Mouse (Mus musculus) forebrain, embryonic 11.5 days (tissue): ENCODE measurements around the gene Adprh. TPM values are rescaled to one million over a fixed set of nuclear protein-coding genes. Genes with fewer than 3 reads are reported as not detected.

ENCODE experiments used
- ATAC-seq: fragments of 200-750 bp; cut with Nextera tagmentation; replicated peaks from 2 replicates; pipeline ENCODE4 v1.8.0; 2017; ENCODE audit warnings: moderate TSS enrichment; ENCODE audit not compliant: low FRiP score
- DNase-seq: peaks from one replicate; pipeline ENCODE4 v3.0.0-alpha.2; 2017; ENCODE audit warnings: low spot score
- H3K27ac ChIP-seq: fragments of 300-500 bp; sonication (generic); 2 replicates; pipeline ENCODE4 v1.5.1; 2014; ENCODE audit warnings: low read depth, low read length
- H3K27me3 ChIP-seq: fragments of 300-500 bp; sonication (generic); 2 replicates; pipeline ENCODE4 v1.6.1; 2014; ENCODE audit warnings: mild to moderate bottlenecking, low read length, mixed read lengths; ENCODE audit not compliant: control insufficient read depth, insufficient read depth
- H3K36me3 ChIP-seq: fragments of 300-500 bp; sonication (generic); 2 replicates; pipeline ENCODE4 v1.6.1; 2014; ENCODE audit warnings: mild to moderate bottlenecking, low read length, moderate library complexity, mixed read lengths; ENCODE audit not compliant: control insufficient read depth, insufficient read depth
- H3K4me1 ChIP-seq: fragments of 300-500 bp; sonication (generic); replicated peaks from 2 replicates; pipeline ENCODE4 v1.6.1; 2014; ENCODE audit warnings: low read length, mixed read lengths; ENCODE audit not compliant: control insufficient read depth, insufficient read depth
- H3K4me2 ChIP-seq: fragments of 300-500 bp; sonication (generic); 2 replicates; pipeline ENCODE4 v1.6.1; 2014; ENCODE audit warnings: low read depth, mild to moderate bottlenecking, low read length, moderate library complexity, mixed read lengths; ENCODE audit not compliant: severe bottlenecking
- H3K4me3 ChIP-seq: fragments of 300-500 bp; sonication (generic); 2 replicates; pipeline ENCODE4 v1.5.1; 2014; ENCODE audit warnings: low read depth, low read length
- H3K9ac ChIP-seq: fragments of 300-500 bp; sonication (generic); 2 replicates; pipeline ENCODE4 v1.6.1; 2014; ENCODE audit warnings: low read length
- H3K9me3 ChIP-seq: fragments of 300-500 bp; sonication (generic); 2 replicates; pipeline ENCODE4 v1.6.1; 2016; ENCODE audit warnings: low read length, mixed read lengths; ENCODE audit not compliant: control insufficient read depth
- WGBS: fragments of 180-500 bp; shearing (Covaris S2); extraction: QIAGEN DNeasy Blood & Tissue Kit; methylation state at CpG from one replicate; pipeline ENCODE4 v1.1.7; 2014; 5-methylcytosine and 5-hydroxymethylcytosine counted together
- polyA plus RNA-seq: library from polyadenylated mRNA; unstranded; fragments of >200 nt; fragmentation: Nextera tagmentation; extraction: Ambion mirVana; gene quantifications from 2 replicates; pipeline ENCODE4 v1.2.1, GENCODE M21; 2014

Adprh gene
- polyA plus RNA-seq, 1 experiment from 2014 or later, result 135 TPM

DNA sequence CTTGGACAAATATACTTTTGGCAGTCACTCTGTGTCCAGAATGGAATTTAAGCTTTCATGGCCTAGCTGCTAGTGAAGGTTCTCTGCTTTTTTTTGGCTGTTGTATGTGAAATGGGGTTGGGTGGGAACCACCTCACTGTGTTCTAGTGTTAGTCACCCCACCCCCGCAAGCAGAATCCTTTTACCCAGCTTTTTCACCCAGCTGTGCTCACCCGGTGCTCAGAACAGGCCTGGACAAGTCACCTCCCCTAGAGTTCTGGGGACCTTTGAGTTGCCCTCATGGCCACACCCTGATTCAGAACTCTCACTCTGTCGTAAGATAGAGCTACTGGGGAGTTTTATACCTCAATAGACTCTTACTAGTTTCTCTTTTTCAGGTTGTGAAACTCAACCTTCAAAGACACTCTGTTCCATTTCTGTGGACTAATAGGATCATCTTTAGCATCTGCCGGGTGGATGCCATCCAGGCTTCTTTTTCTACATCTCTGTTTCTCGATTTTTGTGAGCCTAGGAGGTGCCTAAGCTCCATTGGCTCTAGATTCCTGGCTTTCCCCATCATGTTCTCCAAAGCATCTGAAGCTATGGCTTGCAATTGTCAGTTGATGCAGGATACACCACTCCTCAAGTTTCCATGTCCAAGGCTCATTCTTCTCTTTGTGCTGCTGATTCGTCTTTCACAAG, 6.2 kb upstream of the Adprh start:
- H3K27me3 ChIP-seq, result no peaks in the 10 kb centered on the region
- H3K4me1 ChIP-seq, result no peaks in the 10 kb centered on the region
- H3K27ac ChIP-seq, result no peak overlapping the region
- no peak overlapping the region for H3K9ac ChIP-seq
- no peaks in the 10 kb centered on the region for H3K36me3 ChIP-seq
- DNase-seq (no peak), ATAC-seq (no peak)
- no peak overlapping the region for H3K4me2 ChIP-seq
- H3K4me3 ChIP-seq, result no peak overlapping the region
- H3K9me3 ChIP-seq, result no peaks in the 10 kb centered on the region
- WGBS, result 77% methylated on average over 6 of the region's 6 CpGs

DNA sequence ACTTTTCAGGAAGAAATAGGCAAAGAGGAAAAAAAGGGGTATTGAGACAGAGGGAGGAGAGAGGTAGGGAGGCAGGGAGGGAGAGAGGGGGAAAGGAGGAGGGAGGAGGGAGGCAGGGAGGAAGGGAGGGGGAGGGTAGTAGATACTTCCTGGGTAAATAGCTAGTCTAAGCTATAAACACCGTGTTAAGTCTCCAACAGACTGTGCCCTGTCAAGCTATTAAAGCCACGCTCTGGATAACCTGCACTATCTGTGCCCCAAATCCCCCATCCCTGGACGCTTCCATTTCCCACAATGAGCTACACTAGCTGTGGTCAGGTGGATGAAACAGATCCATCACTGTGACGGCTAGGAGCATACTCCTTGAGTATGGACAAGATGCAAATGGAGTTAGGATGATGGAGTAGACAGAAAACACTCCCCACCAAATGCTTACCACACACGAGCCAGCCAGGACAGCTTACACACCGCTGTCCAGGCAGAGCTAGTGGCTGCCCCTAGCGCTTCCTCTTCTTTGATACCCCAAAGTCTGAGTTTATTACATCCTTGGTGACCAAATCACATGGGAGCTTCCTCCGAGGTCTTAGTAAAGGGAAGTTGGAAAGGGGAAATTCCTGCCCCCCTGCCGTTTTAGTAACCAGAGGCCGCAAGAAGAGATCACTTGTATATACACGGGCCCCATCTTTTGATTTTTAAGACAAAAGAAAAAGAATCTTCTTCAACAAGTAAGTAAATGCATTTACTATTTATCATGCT, 4.5 kb upstream of the Adprh start:
- DNase-seq, result no peak
- H3K9ac ChIP-seq, result no peak overlapping the region
- H3K4me1 ChIP-seq, result no peaks in the 10 kb centered on the region
- no peak overlapping the region for H3K27ac ChIP-seq
- H3K4me3 ChIP-seq, result no peak overlapping the region
- H3K4me2 ChIP-seq, result no peak overlapping the region
- H3K27me3 ChIP-seq, result no peaks in the 10 kb centered on the region
- no peak for ATAC-seq
- 68% methylated on average over 11 of the region's 11 CpGs for WGBS
- H3K36me3 ChIP-seq, result no peaks in the 10 kb centered on the region
- no peaks in the 10 kb centered on the region for H3K9me3 ChIP-seq

DNA sequence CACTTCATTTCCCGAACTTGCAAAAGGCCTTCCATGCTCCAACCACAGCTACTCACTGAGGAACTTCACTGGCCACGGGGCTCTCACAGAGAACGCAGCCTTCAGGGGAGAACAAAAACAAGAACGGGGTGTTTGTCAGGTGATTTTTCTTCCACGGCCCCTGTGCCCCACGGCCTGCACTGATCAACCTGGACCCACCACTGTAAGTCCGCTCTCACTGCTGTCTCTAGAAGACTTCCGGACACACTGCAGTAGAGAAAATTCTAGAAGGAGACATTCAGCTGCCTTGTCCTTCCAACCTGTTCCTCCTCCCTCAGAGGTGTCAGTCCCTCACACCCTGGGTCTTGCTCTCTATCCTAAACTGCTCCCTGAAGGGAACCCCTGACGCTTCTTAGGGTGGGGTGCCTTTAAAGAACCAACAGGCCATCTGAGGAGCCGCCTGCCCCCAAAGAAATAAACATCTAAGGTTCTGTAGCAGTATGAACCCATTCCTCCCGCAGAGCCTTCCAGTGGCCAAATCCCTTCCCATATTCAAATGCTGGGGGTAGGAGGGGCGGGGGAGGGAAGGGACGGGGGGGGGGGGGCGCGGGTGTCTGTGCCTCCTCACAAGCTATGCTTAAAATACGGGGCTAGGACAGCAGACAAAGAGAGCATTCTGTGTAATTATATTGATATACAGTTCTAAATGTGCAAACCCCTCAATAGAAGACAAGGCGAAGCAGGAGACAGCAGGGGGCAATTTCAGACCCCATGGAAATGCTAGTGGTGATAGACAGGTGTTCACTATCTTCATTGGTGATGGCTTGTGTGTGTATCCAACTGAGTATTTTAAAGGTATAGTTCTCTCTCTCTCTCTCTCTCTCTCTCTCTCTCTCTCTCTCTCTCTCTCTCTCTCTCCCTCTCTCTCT, 3.3 kb upstream of the Adprh start, which contains the start of gene Cd80:
TSS of gene Cd80 (plus strand) at position 51 of the 908 bp plus-strand sequence.
- no peak for DNase-seq
- Histone ChIP-seq H3K36me3 (no peaks in the 10 kb centered on the region), H3K4me3 (no peak within 1 kb of the TSS), H3K27ac (no peak within 1 kb of the TSS), H3K9me3 (no peaks in the 10 kb centered on the region), H3K27me3 (no peaks in the 10 kb centered on the region), H3K4me1 (peaks cover 4% of the 10 kb centered on the region; the same call in 1 of the 2 replicates), H3K4me2 (no peak within 1 kb of the TSS), H3K9ac (no peak within 1 kb of the TSS)
- no peak for ATAC-seq
- 80% methylated on average over 16 of the region's 17 CpGs for WGBS

DNA sequence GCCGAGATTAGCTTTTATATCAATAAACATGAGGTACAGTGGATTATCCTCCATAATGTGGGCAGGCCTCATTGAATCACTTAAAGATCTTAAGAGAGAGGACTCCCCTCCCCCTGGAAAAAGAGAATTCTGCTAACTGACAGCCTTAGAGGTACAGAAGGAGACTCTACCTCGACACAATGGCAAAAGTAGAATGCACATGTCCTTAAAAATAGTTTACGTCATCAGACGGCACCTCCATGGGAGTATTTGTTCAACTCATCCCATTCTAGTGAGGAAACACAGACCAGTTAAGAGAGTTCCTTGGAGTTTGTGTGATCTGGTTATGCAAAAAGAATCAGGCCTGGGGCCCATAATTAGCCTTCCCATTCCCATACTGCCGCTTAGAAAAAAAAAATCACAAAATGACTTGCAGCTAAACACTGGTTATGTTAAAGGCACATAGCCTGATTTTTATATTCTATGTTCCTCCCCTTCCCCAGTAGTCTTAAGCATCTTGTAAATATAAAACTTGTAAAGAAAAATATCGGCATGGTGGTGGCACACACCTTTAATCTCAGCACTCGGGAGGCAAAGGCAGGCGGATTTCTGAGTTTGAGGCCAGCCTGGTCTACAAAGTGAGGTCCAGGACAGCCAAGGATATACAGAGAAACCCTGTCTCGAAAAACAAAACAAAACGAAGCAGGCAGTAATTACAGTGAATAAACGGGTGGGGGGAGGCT, 2.2 kb upstream of the Adprh start:
- Histone ChIP-seq H3K4me2 (no peak overlapping the region), H3K27me3 (no peaks in the 10 kb centered on the region), H3K4me1 (peaks cover 4% of the 10 kb centered on the region; the same call in 1 of the 2 replicates), H3K36me3 (no peaks in the 10 kb centered on the region; the same call in 1 of the 2 replicates), H3K27ac (no peak overlapping the region), H3K9ac (no peak overlapping the region), H3K9me3 (no peaks in the 10 kb centered on the region), H3K4me3 (no peak overlapping the region)
- WGBS, result 86% methylated on average over 11 of the region's 11 CpGs
- ATAC-seq (no peak), DNase-seq (no peak)

DNA sequence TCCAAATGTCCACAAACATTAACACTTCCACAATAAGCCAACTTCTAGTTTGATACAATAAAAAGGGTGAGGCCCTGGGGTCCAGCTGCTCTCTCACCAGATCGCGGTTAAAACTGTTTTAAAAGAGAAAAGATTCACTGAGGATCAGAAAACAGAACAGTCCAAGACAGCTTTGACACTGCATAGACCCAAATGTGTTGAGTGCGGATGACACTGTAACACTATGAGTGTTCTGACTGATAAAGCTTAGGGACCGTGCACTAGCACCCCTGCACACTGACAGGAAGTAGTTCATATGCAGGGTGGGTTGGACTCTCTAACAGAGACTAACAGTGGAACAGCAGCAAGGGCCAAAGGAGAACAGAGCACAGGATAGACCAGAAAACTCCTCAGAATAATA, 1.4 kb upstream of the Adprh start:
- ATAC-seq, result no peak

DNA sequence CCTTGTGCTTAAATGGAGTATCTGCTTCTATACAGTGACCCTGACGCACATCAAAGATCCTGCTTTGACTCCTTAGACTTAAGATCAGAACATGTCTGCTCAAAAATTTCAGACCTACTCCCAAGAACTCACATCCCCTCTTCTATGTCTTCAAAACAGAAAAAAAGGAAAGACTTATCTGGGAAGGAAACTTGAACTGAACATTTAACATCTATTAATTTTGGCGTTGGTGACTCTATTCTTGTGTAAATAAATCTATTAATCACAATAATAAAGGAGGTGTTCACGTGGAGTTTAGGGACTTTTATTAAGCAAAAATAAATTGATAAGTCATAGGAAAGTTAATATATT, 675 bp upstream of the Adprh start:
- Histone ChIP-seq H3K9me3 (no peaks in the 10 kb centered on the region), H3K4me2 (peak overlapping the region; percentile 77), H3K4me3 (peak overlapping the region; percentile 78), H3K9ac (peak overlapping the region; percentile 97), H3K36me3 (no peaks in the 10 kb centered on the region; the same call in 1 of the 2 replicates), H3K4me1 (peaks cover 4% of the 10 kb centered on the region; the same call in 1 of the 2 replicates), H3K27ac (0 out of 2 replicates have a peak overlapping the region, but pooled peaks have one; percentile 76), H3K27me3 (no peaks in the 10 kb centered on the region)
- WGBS, result 32% methylated on average over 3 of the region's 3 CpGs
- ATAC-seq, result no peak
- DNase-seq, result no peak

More for the DNA sequence above, 1.4 kb upstream of the Adprh start:
- Histone ChIP-seq H3K9ac (no peak overlapping the region), H3K4me2 (no peak overlapping the region), H3K9me3 (no peaks in the 10 kb centered on the region), H3K36me3 (no peaks in the 10 kb centered on the region; the same call in 1 of the 2 replicates), H3K27ac (no peak overlapping the region), H3K4me1 (peaks cover 4% of the 10 kb centered on the region; the same call in 1 of the 2 replicates), H3K27me3 (no peaks in the 10 kb centered on the region), H3K4me3 (no peak overlapping the region)
- no peak for DNase-seq
- 86% methylated on average over 4 of the region's 4 CpGs for WGBS

DNA sequence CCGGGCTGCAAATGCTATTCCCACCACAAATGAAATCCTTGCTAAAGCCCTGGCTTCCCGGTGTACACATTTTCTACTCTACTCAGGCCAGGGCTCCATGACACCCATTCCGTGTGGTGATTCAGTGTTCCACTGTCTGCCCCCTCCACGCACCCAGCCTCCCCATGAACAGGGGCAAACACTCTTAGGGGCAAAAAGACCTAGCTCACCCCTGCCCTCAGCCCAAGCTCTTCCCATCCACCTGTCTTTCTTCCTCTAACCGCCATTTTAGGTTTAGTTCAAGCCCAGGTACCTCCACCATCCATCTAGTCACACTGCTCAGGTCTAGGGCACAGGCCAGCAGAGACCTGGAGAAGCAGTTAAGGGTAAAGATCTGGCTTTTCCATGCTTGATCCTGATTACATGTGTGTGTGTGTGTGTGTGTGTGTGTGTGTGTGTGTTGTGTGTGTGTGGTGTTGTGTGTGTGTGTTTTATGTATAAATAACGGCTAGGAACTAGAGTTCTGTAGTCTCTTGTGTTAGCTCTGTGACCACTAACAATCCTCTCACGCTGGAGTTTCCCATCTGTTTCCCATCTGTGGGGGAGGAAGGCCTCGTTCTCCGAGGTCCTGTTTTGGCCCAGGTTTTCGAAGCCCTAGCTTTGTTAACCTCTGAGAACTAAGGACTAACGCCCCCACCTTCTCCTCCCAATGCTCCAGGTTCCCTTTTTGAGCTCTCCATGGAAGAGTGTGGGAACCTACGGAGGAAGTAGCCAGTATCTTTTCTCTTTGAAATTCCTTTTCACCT, 890 bp downstream of the Adprh start:
- DNase-seq, result no peak
- H3K9me3 ChIP-seq, result no peaks in the 10 kb centered on the region
- H3K27ac ChIP-seq, result no peak overlapping the region
- H3K4me3 ChIP-seq, result peak overlapping the region; percentile 78
- peak overlapping the region; percentile 77 for H3K4me2 ChIP-seq
- H3K27me3 ChIP-seq, result no peaks in the 10 kb centered on the region
- peaks cover 4% of the 10 kb centered on the region; the same call in 1 of the 2 replicates for H3K4me1 ChIP-seq
- H3K9ac ChIP-seq, result peak overlapping the region; percentile 97
- peaks cover 9% of the 10 kb centered on the region for H3K36me3 ChIP-seq
- WGBS, result 48% methylated on average over 12 of the region's 12 CpGs
- no peak for ATAC-seq
